Mouse (Mus musculus) lung, embryonic 14.5 days (tissue): ENCODE results near the gene Dnajc17. TPM values are rescaled to one million over a fixed set of nuclear protein-coding genes. Genes with fewer than 3 reads are reported as not detected.
A peak's percentile ranks its signal among the peaks of the same experiment; 100 is the strongest.

Source experiments
- ATAC-seq: fragments of 200-750 bp; cut with Nextera tagmentation; 2 replicates; pipeline ENCODE4 v1.8.0; 2017; ENCODE audit warnings: mild to moderate bottlenecking, moderate TSS enrichment, moderate library complexity; ENCODE audit not compliant: insufficient read depth
- DNase-seq: peaks from one replicate; pipeline ENCODE4 v3.0.0-alpha.2; 2015
- H3K27ac ChIP-seq: fragments of 300-500 bp; sonication (generic); 2 replicates; pipeline ENCODE4 v1.5.1; 2014; ENCODE audit warnings: low read depth, mild to moderate bottlenecking, moderate library complexity
- H3K27me3 ChIP-seq: fragments of 300-500 bp; sonication (generic); 2 replicates; pipeline ENCODE4 v1.6.1; 2014; ENCODE audit warnings: low read length, control low read depth; ENCODE audit not compliant: insufficient read depth
- H3K36me3 ChIP-seq: fragments of 300-500 bp; sonication (generic); 2 replicates; pipeline ENCODE4 v1.6.1; 2014; ENCODE audit warnings: control low read depth; ENCODE audit not compliant: insufficient read depth
- H3K4me1 ChIP-seq: fragments of 300-500 bp; sonication (generic); 2 replicates; pipeline ENCODE4 v1.6.1; 2014; ENCODE audit warnings: antibody characterized with exemption, control low read depth; ENCODE audit not compliant: insufficient read depth
- H3K4me2 ChIP-seq: fragments of 300-500 bp; sonication (generic); 2 replicates; pipeline ENCODE4 v1.6.1; 2014; ENCODE audit warnings: mild to moderate bottlenecking
- H3K4me3 ChIP-seq: fragments of 300-500 bp; sonication (generic); 2 replicates; pipeline ENCODE4 v1.5.1; 2014; ENCODE audit warnings: low read depth, low read length
- H3K9ac ChIP-seq: fragments of 300-500 bp; sonication (generic); 2 replicates; pipeline ENCODE4 v1.6.1; 2014
- H3K9me3 ChIP-seq: fragments of 300-500 bp; sonication (generic); 2 replicates; pipeline ENCODE4 v1.6.1; 2016; ENCODE audit warnings: low read depth, low read length, control low read depth
- CTCF ChIP-seq: IDR thresholded peaks from 2 replicates; pipeline ENCODE4 v1.5.1; 2016; ENCODE audit warnings: antibody characterized with exemption, low read depth
- WGBS: fragments of 180-500 bp; shearing (Covaris S2); extraction: QIAGEN DNeasy Blood & Tissue Kit; methylation state at CpG from one replicate; pipeline ENCODE4 v1.1.7; 2014; 5-methylcytosine and 5-hydroxymethylcytosine counted together
- polyA plus RNA-seq: library from polyadenylated mRNA; unstranded; fragments of >200 nt; fragmentation: Nextera tagmentation; extraction: Ambion mirVana; gene quantifications from 2 replicates; pipeline ENCODE4 v1.2.1, GENCODE M21; 2014

Dnajc17 gene
- polyA plus RNA-seq, 1 experiment from 2014 or later: 19.0 TPM

DNA sequence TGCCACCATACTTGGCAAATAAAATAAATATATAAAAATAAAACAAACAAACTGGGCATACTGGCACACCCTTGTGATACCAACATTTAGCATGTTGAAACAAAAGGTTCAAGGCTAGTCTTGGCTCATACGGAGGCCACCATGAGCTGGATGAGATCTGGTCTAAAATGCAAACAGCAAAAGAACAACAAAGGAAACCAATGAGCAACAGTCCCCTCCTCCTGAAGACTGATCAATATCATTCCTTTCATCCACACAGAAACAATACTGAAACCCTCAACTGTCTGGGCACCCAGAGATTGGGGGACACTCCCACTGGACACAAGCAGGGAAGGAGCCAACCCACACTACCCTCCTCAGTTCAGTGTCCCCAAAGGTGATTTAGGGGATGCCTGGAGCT lies 11.1 kb downstream of the Dnajc17 start:
- Histone ChIP-seq H3K4me1 (no peaks in the 10 kb centered on the region), H3K36me3 (no peaks in the 10 kb centered on the region), H3K27me3 (no peaks in the 10 kb centered on the region), H3K9ac (no peak overlapping the region), H3K4me2 (no peak overlapping the region), H3K27ac (no peak overlapping the region), H3K4me3 (no peak overlapping the region), H3K9me3 (no peaks in the 10 kb centered on the region)
- DNase-seq (no peak), ATAC-seq (no peak)
- 74% methylated on average over 1 of the region's 1 CpGs for WGBS
- TF ChIP-seq CTCF: no peak

DNA sequence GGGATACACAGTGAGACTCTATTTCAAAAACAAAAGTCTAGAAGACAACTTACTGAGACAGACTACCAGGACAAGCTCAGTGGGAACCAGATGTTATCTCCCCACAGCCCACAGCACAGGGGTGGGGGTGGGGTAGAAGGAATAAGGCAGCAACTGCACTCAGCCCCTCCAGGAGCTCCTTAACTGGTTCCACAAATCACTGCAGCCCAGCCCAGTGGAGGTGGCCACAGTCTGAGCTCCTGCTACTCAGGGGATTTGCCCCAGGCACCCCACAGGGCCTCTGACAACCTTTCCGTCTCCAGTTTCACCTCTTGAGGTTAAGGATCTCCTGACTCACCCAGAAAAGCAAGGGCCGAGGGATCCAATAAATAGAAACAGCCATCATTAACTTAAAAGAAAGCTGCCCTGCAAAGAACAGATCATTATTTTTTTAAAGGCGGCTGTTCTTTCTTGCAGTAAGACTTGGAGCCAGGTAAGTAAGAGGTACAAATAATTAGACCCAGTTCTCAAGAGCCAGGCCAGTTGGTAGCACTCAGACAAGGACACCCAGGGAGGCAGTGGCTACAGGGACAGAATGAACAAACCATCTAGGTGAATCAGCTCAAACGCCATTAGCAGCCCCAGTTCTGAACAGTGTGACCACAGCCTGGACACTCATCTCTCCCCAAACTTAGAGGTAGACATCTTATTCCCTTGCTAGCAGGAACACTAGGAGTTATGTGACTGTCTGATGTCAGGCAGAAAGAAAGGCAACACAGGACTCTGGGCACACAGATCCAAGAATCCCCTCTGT lies 12.1 kb downstream of the Dnajc17 start:
- WGBS: 38% methylated on average over 4 of the region's 4 CpGs
- Histone ChIP-seq H3K4me2 (no peak overlapping the region), H3K9ac (no peak overlapping the region), H3K4me3 (no peak overlapping the region), H3K36me3 (no peaks in the 10 kb centered on the region), H3K27ac (no peak overlapping the region), H3K27me3 (no peaks in the 10 kb centered on the region), H3K4me1 (no peaks in the 10 kb centered on the region), H3K9me3 (no peaks in the 10 kb centered on the region)
- ATAC-seq: no peak
- TF ChIP-seq CTCF: no peak
- DNase-seq: no peak

DNA sequence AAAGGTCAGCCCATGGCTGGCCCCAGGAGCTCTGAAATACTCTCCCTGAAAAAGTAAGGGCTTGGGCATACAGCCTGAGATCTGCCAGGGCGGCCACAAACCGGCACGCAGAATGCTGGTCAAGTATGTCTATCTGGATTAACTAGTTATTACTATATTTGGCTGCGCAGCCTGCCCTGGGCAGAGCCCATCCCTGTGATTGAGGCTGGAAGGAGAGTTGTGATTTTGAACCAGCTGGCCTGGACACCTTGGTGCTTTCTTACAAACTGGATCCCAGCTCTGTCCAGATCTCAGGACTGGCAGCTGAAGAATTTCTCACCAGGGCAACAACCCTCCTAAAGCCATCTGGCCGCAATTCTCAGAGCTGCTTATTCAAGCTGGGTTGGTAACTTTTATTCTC lies 14.5 kb downstream of the Dnajc17 start:
- Histone ChIP-seq H3K9me3 (no peaks in the 10 kb centered on the region), H3K4me2 (no peak overlapping the region), H3K9ac (no peak overlapping the region), H3K36me3 (no peaks in the 10 kb centered on the region), H3K4me3 (no peak overlapping the region), H3K27ac (no peak overlapping the region), H3K27me3 (no peaks in the 10 kb centered on the region), H3K4me1 (no peaks in the 10 kb centered on the region)
- ATAC-seq (no peak), DNase-seq (no peak)
- 92% methylated on average over 5 of the region's 5 CpGs for WGBS
- TF ChIP-seq CTCF: no peak

DNA sequence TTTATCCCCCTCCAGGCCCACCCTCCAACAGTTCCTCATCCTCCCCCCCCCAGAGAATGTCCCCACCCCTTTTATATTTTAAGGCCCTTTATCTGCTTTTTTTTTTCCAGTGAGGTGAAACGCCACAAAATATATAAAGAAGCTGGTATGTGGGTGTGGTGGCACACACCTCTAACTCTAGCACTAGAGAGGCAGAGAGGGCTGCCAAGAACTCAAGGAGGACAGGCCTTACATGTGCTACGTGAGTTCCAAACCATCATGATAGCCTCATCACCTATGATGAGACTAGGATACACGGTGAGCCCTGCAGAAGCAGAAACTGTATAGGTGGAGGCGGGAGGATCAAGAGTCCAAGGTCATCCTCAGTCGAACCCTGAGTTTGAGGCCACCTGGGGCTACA lies 17.6 kb downstream of the Dnajc17 start:
- WGBS: 77% methylated on average over 5 of the region's 5 CpGs
- H3K27me3 ChIP-seq: no peaks in the 10 kb centered on the region
- H3K4me1 ChIP-seq: no peaks in the 10 kb centered on the region
- DNase-seq: no peak
- H3K27ac ChIP-seq: no peak overlapping the region
- TF ChIP-seq CTCF: no peak
- H3K9me3 ChIP-seq: no peaks in the 10 kb centered on the region
- H3K36me3 ChIP-seq: no peaks in the 10 kb centered on the region
- no peak overlapping the region for H3K4me3 ChIP-seq
- no peak for ATAC-seq
- H3K9ac ChIP-seq: no peak overlapping the region
- H3K4me2 ChIP-seq: no peak overlapping the region

DNA sequence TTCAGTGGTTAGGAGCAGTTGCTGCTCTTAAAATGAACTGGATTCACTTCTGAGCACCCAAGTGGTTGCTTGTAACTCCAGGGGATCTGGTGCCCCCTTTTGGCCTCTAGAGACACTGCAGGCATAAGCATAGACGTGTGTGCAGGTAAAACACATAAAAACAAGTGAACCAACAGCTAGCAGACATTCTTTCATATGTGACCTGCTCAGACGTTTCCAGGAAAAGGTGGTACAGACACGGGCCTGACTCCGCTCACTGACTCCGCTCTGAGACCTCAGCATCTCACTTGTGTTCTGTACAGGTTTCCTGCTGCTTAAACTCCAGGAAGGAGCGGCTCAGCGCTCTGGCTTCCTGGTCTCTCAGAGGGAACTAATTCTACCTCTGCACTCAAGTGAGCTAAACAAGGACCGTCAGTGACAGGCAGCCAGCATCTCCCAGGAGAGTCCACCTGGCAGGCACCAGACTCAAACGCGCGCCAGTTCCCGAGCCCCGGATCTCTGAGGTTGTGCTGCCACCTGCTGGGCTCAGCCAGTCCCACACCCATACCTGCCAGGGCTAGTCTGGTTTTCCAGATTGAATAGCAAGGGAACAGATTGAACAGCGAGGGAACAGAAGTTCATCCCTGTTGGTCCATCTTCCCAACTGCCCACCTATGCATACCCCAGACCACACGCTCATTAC lies 19.4 kb downstream of the Dnajc17 start:
- no peak overlapping the region for H3K27ac ChIP-seq

DNA sequence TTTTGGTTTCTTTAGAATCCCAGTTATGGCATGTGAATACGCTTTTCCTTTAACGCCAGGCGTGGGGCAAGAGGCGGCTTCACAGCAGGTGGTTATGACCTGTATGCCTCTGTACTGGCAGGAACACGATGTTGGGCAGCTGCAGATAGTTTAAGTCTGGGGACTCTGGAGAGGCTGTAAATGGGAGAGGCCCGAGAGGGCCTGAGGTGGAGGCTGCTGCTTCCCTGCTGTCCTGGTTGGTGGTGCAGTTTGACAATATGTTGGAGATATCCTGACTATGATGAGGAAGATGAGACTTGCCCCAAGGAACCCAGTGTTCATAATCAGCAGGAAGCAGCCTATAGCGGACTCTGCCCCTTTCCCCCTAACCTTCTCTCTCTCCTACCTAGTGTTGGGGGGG lies 25.7 kb downstream of the Dnajc17 start:
- Histone ChIP-seq H3K36me3 (peaks cover 38% of the 10 kb centered on the region), H3K9ac (no peak overlapping the region), H3K9me3 (no peaks in the 10 kb centered on the region), H3K4me1 (no peaks in the 10 kb centered on the region), H3K27me3 (no peaks in the 10 kb centered on the region), H3K4me3 (no peak overlapping the region), H3K4me2 (no peak overlapping the region), H3K27ac (no peak overlapping the region)
- ATAC-seq (no peak), DNase-seq (no peak)
- no peak for TF ChIP-seq CTCF
- WGBS: 85% methylated on average over 7 of the region's 7 CpGs

More for the DNA sequence above, 19.4 kb downstream of the Dnajc17 start:
- Histone ChIP-seq H3K9ac (0 out of 2 replicates have a peak overlapping the region, but pooled peaks have one; percentile 7), H3K9me3 (no peaks in the 10 kb centered on the region), H3K4me3 (peak overlapping the region; percentile 25), H3K4me1 (no peaks in the 10 kb centered on the region), H3K36me3 (peaks cover 8% of the 10 kb centered on the region; the same call in 1 of the 2 replicates), H3K4me2 (peak overlapping the region; percentile 66), H3K27me3 (no peaks in the 10 kb centered on the region)
- peak; percentile 87 for DNase-seq
- 7% methylated on average over 15 of the region's 15 CpGs for WGBS
- ATAC-seq: peak; percentile 84
- peak; percentile 88 for TF ChIP-seq CTCF

DNA sequence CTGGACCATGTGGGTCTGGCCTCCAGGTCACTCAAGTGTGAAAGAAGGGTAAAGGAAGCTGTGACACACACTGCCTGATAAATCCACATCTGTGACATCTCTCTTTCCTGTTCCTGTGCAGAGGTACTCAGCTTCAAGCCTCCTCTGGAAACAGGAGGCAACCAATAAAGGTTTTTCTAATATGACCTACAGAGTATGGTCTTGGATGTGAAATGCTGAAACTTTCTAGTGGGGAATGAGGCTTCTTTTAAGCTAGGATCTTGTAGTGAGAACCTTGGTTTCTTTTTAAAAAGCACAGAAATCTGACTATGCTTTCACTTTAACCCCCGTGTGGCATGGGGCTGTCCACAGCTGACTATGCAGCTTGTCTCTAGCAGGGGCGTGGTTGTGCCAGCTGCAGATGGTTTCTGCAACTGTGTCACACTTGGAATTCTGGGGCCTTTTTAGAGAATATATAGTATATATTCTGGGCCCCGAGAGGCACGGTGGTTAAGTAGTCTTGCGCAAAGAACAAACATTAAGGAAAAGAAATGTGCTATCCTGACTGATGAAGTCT lies 31.1 kb downstream of the Dnajc17 start:
- WGBS: 77% methylated on average over 5 of the region's 5 CpGs
- Histone ChIP-seq H3K27me3 (no peaks in the 10 kb centered on the region), H3K36me3 (peaks cover 17% of the 10 kb centered on the region), H3K9me3 (no peaks in the 10 kb centered on the region), H3K9ac (no peak overlapping the region), H3K4me1 (peaks cover 9% of the 10 kb centered on the region), H3K27ac (no peak overlapping the region), H3K4me2 (no peak overlapping the region), H3K4me3 (no peak overlapping the region)
- DNase-seq (no peak), ATAC-seq (no peak)
- no peak for TF ChIP-seq CTCF
